Comparison of ENCODE assay signal across 7 mouse cellular contexts in the genomic region with DNA sequence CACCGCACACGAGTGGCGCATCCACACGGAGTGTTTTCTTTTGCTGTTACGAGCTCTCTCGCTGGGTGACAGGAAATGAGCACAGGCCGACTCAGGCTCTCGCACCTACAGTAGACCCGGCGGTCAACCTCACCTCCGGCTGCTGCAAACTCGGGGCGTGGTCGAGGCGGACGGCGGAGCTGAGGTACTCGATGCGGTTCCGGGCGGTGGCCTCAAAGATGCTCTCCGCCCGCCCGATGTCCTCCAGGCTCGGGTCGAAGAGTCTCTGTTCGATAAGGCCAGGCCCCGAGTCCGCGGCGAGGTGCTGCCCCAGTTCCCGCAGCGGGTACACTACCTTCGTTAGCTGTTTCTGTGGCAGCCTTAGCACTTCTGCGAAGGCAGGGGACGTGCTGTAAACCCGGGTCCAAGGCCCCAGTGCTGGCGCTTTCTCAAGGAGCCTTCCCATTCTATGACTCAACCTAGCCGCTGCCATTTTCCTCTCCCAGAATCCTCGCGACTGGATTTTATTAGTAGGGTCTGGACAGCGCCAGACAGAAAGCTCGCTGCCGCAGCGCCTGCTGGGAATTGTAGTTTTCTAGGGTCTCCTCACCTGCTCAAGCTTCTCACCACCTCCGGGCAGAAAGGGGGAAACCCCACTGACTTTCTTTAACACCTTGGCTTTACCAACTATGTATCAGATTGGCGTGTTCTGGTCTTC. TPM values are rescaled to one million over a fixed set of nuclear protein-coding genes. Genes with fewer than 3 reads are reported as not detected.
A peak's percentile ranks its signal among the peaks of the same experiment; 100 is the strongest.
DNase-seq lines count a peak whose midpoint lies in the region; ATAC-seq lines count a peak whose summit lies in the region.

A gene (minus strand): TSS at position 498 of the 697 bp plus-strand sequence.

- peak within 1 kb of the TSS; percentile 79 for H3K4me2 ChIP-seq in intestine, embryonic 15.5 days (replicated peaks)

- H3K9me3 ChIP-seq in intestine, embryonic 15.5 days = no peaks in the 10 kb centered on the region
- no peaks in the 10 kb centered on the region for H3K9me3 ChIP-seq in midbrain, embryonic 10.5 days (replicated peaks)

- intact Hi-C loops in gastrocnemius, postnatal 36 days (cut with DNase I) = loop anchor here (10.0 kb wide), 1 partner anchor 409 kb away; a partner anchor contains a TSS
- intact Hi-C loops in left cerebral cortex, postnatal 25 days (cut with DNase I) = loop anchor here (5.0 kb wide), 2 partner anchors 346 to 411 kb away; a partner anchor contains a TSS

- H3K27me3 ChIP-seq in intestine, embryonic 15.5 days (replicated peaks) = no peaks in the 10 kb centered on the region
- no peaks in the 10 kb centered on the region for H3K27me3 ChIP-seq in midbrain, embryonic 10.5 days (ENCODE audit: low read depth, poor library complexity, severe bottlenecking)

- WGBS in intestine, embryonic 15.5 days = under 1% methylated on average over 47 of the region's 47 CpGs
- under 1% methylated on average over 47 of the region's 47 CpGs for WGBS in midbrain, embryonic 10.5 days

- H3K4me1 ChIP-seq in intestine, embryonic 15.5 days (replicated peaks) = peaks cover 4% of the 10 kb centered on the region
- H3K4me1 ChIP-seq in midbrain, embryonic 10.5 days = peaks cover 17% of the 10 kb centered on the region

- H3K9ac ChIP-seq in intestine, embryonic 15.5 days = peak within 1 kb of the TSS; percentile 72

- peak within 1 kb of the TSS; percentile 73 for H3K4me3 ChIP-seq in intestine, embryonic 15.5 days (replicated peaks)
- H3K4me3 ChIP-seq in midbrain, embryonic 10.5 days = peak within 1 kb of the TSS; percentile 66

- H3K36me3 ChIP-seq in intestine, embryonic 15.5 days = peaks cover 7% of the 10 kb centered on the region
- H3K36me3 ChIP-seq in midbrain, embryonic 10.5 days = peaks cover 15% of the 10 kb centered on the region

- peak within 1 kb of the TSS; percentile 97 for H3K27ac ChIP-seq in intestine, embryonic 15.5 days
- H3K27ac ChIP-seq in midbrain, embryonic 10.5 days (replicated peaks) = peak within 1 kb of the TSS; percentile 89

- ATAC-seq in intestine, embryonic 15.5 days = peak; percentile 98

- peak; percentile 76 to 81 for DNase-seq in adrenal gland, adult 18-20 months (ENCODE audit: low spot score in 2 of 2)
- DNase-seq in embryo, embryonic 11 days = peak; percentile 93
- DNase-seq in gastrocnemius, postnatal 36 days = peak; percentile 71 to 76
- DNase-seq in left cerebral cortex, postnatal 25 days (ENCODE audit: low spot score in 2 of 2) = peak; percentile 88 to 95
- DNase-seq in midbrain, embryonic 10.5 days (ENCODE audit: low spot score) = peak; percentile 84
- peak; percentile 79 for DNase-seq in right cerebral cortex, postnatal 4 days

RNA-seq across cellular contexts. Expression of the gene that starts here (rescaled TPM):
- 10 to 100 TPM; 12.1 to 16.1 TPM for total RNA-seq in adrenal gland, adult 18-20 months (2021)
- total RNA-seq in gastrocnemius, postnatal 36 days (2021) = 10 to 100 TPM in 1 of 2 experiments, 1 to 10 TPM in 1; 8.0 to 11.1 TPM
- polyA plus RNA-seq in intestine, embryonic 15.5 days (2015; fragmentation: Nextera tagmentation; extraction: Ambion mirVana) = 30.0 and 35.0 TPM in 2 replicates
- 10 to 100 TPM; 23.9 to 25.3 TPM for total RNA-seq in left cerebral cortex, postnatal 25 days (2021)
- 29.8 and 31.7 TPM in 2 replicates for polyA plus RNA-seq in midbrain, embryonic 10.5 days (2016; fragmentation: Nextera tagmentation; extraction: Ambion mirVana)

Comparison
In these comparisons a context has a peak if more than half of its experiments do, and no peak if none do; other contexts are left out.
1. Peak in every context shown above with its lines: DNase-seq, ATAC-seq, H3K4me3 ChIP-seq and H3K27ac ChIP-seq.